Comparison of ENCODE assay signal across 8 mouse cellular contexts in genomic region chrX:7674284-7675000, GRCm38 (mm10). TPM values are rescaled to one million over a fixed set of nuclear protein-coding genes. Genes with fewer than 3 reads are reported as not detected.
DNase-seq lines count a peak whose midpoint lies in the region; ATAC-seq and TF ChIP-seq lines count a peak whose summit lies in the region.

No protein-coding gene starts in this region.

- H3K4me1 ChIP-seq in intestine, postnatal 0 days (replicated peaks; ENCODE audit: control insufficient read depth, insufficient read depth, low read length): no peaks in the 10 kb centered on the region

- H3K27me3 ChIP-seq in intestine, postnatal 0 days (replicated peaks; ENCODE audit: control insufficient read depth, insufficient read depth, low read length): no peaks in the 10 kb centered on the region

- 0 out of 2 replicates have a peak overlapping the region, but pooled peaks have one; percentile 21 for H3K27ac ChIP-seq in intestine, postnatal 0 days (ENCODE audit: low read depth, low read length)
- peak overlapping the region; percentile 76 for H3K27ac ChIP-seq in macrophage

- peak; percentile 21 for DNase-seq in embryo, embryonic 10.5 days (ENCODE audit: low spot score)
- no peak for DNase-seq in embryo, embryonic 10 days (ENCODE audit: low spot score)
- peak; percentile 66 for DNase-seq in 416B (ENCODE audit: low read depth)
- peak; percentile 22 for DNase-seq in embryo, embryonic 9.5 days (ENCODE audit: extremely low spot score)
- DNase-seq in thymus, postnatal 0 days (ENCODE audit: low spot score): peak; percentile 29
- DNase-seq in frontal cortex, adult 2 months (ENCODE audit: extremely low spot score in 1 of 2, low spot score in 1 of 2): no peak

- WGBS in intestine, postnatal 0 days: 28% methylated on average over 28 of the region's 28 CpGs
- 36% methylated on average over 23 of the region's 28 CpGs for WGBS in macrophage (ENCODE audit: missing documents)

- ATAC-seq in intestine, postnatal 0 days: peak; percentile 50

- peak overlapping the region; percentile 25 for H3K4me3 ChIP-seq in intestine, postnatal 0 days (ENCODE audit: low read depth, low read length)
- peak overlapping the region; percentile 10; the same call in 1 of the 2 replicates for H3K4me3 ChIP-seq in macrophage (ENCODE audit: inconsistent target)

- no peaks in the 10 kb centered on the region for H3K9me3 ChIP-seq in intestine, postnatal 0 days (ENCODE audit: control insufficient read depth)

- peaks cover 14% of the 10 kb centered on the region for H3K79me2 ChIP-seq in macrophage (ENCODE audit: inconsistent target)

- H3K4me2 ChIP-seq in intestine, postnatal 0 days (replicated peaks; ENCODE audit: low read depth): peak overlapping the region; percentile 62

- no peaks in the 10 kb centered on the region for H3K36me3 ChIP-seq in intestine, postnatal 0 days (ENCODE audit: control insufficient read depth, insufficient read depth)
- no peaks in the 10 kb centered on the region for H3K36me3 ChIP-seq in macrophage (ENCODE audit: inconsistent target)

- H3K9ac ChIP-seq in intestine, postnatal 0 days (ENCODE audit: low read depth, low read length): 0 out of 2 replicates have a peak overlapping the region, but pooled peaks have one; percentile 17

- peak; percentile 13; the same call in 1 of the 2 replicates for TF ChIP-seq CTCF in intestine, postnatal 0 days (IDR thresholded peaks at IDR 0.05; ENCODE audit: low read depth)

RNA-seq across cellular contexts. Expression of gene Plp2, which starts 3.3 kb away (rescaled TPM):
- polyA plus RNA-seq in intestine, postnatal 0 days (2015; fragmentation: Nextera tagmentation; extraction: Ambion mirVana): 113 and 124 TPM in 2 replicates
- 10 to 100 TPM in 7 of 26 experiments, 1 to 10 TPM in 17, under 1 TPM in 1, not detected in 1; 1.00 to 20.2 (median 7.3) TPM for total RNA-seq in macrophage (2018; cell fraction: chromatin; rRNA removed)
- total RNA-seq in macrophage (2018; cell fraction: cytosol; rRNA removed): 100 to 1,000 TPM in 9 of 26 experiments, 10 to 100 TPM in 17; 48.2 to 120 (median 92.1) TPM
- 100 to 1,000 TPM in 1 of 26 experiments, 10 to 100 TPM in 25; 11.9 to 121 (median 30.6) TPM for total RNA-seq in macrophage (2018; cell fraction: nucleus; rRNA removed)
- 83.8 to 185 TPM (median 133 TPM) in 3 replicates for polyA plus RNA-seq in macrophage (2018)
- 81.2 and 84.1 TPM in 2 replicates for polyA plus RNA-seq in thymus, postnatal 0 days (2015; fragmentation: Nextera tagmentation; extraction: Ambion mirVana)
- 14.6 and 15.6 TPM in 2 replicates for polyA plus RNA-seq in frontal cortex, adult 2 months (2012; rRNA removed)

RNA-seq across cellular contexts. Expression of gene Magix, which starts 6.6 kb away (rescaled TPM):
- 1.4 and 1.6 TPM in 2 replicates for polyA plus RNA-seq in intestine, postnatal 0 days (2015; fragmentation: Nextera tagmentation; extraction: Ambion mirVana)
- total RNA-seq in macrophage (2018; cell fraction: chromatin; rRNA removed): not detected
- not detected for total RNA-seq in macrophage (2018; cell fraction: cytosol; rRNA removed)
- total RNA-seq in macrophage (2018; cell fraction: nucleus; rRNA removed): not detected
- 0.14 TPM in 1 of 3 replicates, not detected in the others for polyA plus RNA-seq in macrophage (2018)
- polyA plus RNA-seq in thymus, postnatal 0 days (2015; fragmentation: Nextera tagmentation; extraction: Ambion mirVana): 0.49 and 0.55 TPM in 2 replicates
- polyA plus RNA-seq in frontal cortex, adult 2 months (2012; rRNA removed): 0.90 and 1.2 TPM in 2 replicates

RNA-seq across cellular contexts. Expression of gene Prickle3, which starts 17.4 kb away (rescaled TPM):
- polyA plus RNA-seq in intestine, postnatal 0 days (2015; fragmentation: Nextera tagmentation; extraction: Ambion mirVana): 3.4 and 4.3 TPM in 2 replicates
- 10 to 100 TPM; 10.6 to 43.9 (median 22.7) TPM for total RNA-seq in macrophage (2018; cell fraction: chromatin; rRNA removed)
- 1 to 10 TPM; 1.3 to 4.3 (median 2.7) TPM for total RNA-seq in macrophage (2018; cell fraction: cytosol; rRNA removed)
- total RNA-seq in macrophage (2018; cell fraction: nucleus; rRNA removed): 10 to 100 TPM in 20 of 26 experiments, 1 to 10 TPM in 6; 4.4 to 26.9 (median 12.8) TPM
- polyA plus RNA-seq in macrophage (2018): 3.0 to 3.4 TPM (median 3.2 TPM) in 3 replicates
- 5.3 and 6.2 TPM in 2 replicates for polyA plus RNA-seq in thymus, postnatal 0 days (2015; fragmentation: Nextera tagmentation; extraction: Ambion mirVana)
- polyA plus RNA-seq in frontal cortex, adult 2 months (2012; rRNA removed): 2.3 and 2.4 TPM in 2 replicates

RNA-seq across cellular contexts. Expression of gene Gpkow, which starts 22.5 kb away (rescaled TPM):
- polyA plus RNA-seq in intestine, postnatal 0 days (2015; fragmentation: Nextera tagmentation; extraction: Ambion mirVana): 13.8 and 14.6 TPM in 2 replicates
- total RNA-seq in macrophage (2018; cell fraction: chromatin; rRNA removed): 10 to 100 TPM; 17.8 to 49.2 (median 31.2) TPM
- 10 to 100 TPM; 24.2 to 34.3 (median 29.6) TPM for total RNA-seq in macrophage (2018; cell fraction: cytosol; rRNA removed)
- total RNA-seq in macrophage (2018; cell fraction: nucleus; rRNA removed): 10 to 100 TPM; 17.6 to 41.0 (median 26.6) TPM
- 27.4 to 38.3 TPM (median 28.0 TPM) in 3 replicates for polyA plus RNA-seq in macrophage (2018)
- 28.8 and 28.9 TPM in 2 replicates for polyA plus RNA-seq in thymus, postnatal 0 days (2015; fragmentation: Nextera tagmentation; extraction: Ambion mirVana)
- 26.2 and 32.7 TPM in 2 replicates for polyA plus RNA-seq in frontal cortex, adult 2 months (2012; rRNA removed)

RNA-seq across cellular contexts. Expression of gene Syp, which starts 36.2 kb away (rescaled TPM):
- 5.4 and 5.7 TPM in 2 replicates for polyA plus RNA-seq in intestine, postnatal 0 days (2015; fragmentation: Nextera tagmentation; extraction: Ambion mirVana)
- total RNA-seq in macrophage (2018; cell fraction: chromatin; rRNA removed): 1 to 10 TPM in 7 of 26 experiments, under 1 TPM in 8, not detected in 11; 0.29 to 2.9 (median 0.92) TPM
- total RNA-seq in macrophage (2018; cell fraction: cytosol; rRNA removed): 1 to 10 TPM in 10 of 26 experiments, under 1 TPM in 16; 0.35 to 1.9 (median 0.76) TPM
- 1 to 10 TPM in 20 of 26 experiments, under 1 TPM in 5, not detected in 1; 0.50 to 4.2 (median 1.4) TPM for total RNA-seq in macrophage (2018; cell fraction: nucleus; rRNA removed)
- polyA plus RNA-seq in macrophage (2018): 0.78 to 1.6 TPM (median 1.4 TPM) in 3 replicates
- polyA plus RNA-seq in thymus, postnatal 0 days (2015; fragmentation: Nextera tagmentation; extraction: Ambion mirVana): 0.40 and 0.55 TPM in 2 replicates
- 961 and 980 TPM in 2 replicates for polyA plus RNA-seq in frontal cortex, adult 2 months (2012; rRNA removed)

Comparison
In these comparisons a context has a peak if more than half of its experiments do, and no peak if none do; other contexts are left out.
1. DNase-seq: peak in embryo, embryonic 10.5 days (single experiment), 416B (single experiment), embryo, embryonic 9.5 days (single experiment) and thymus, postnatal 0 days (single experiment); none in embryo, embryonic 10 days (single experiment) and frontal cortex, adult 2 months (0 of 2).